Mouse (Mus musculus): ENCODE data around the gene Grwd1.

Gene Grwd1

GRCm38 (mm10) chr7:45842950-45843744 is 12.4 kb upstream of the Grwd1 start:
- in situ Hi-C loops (cut with MboI; ENCODE audit: low sequenced_read_pairs) = no loop called here

- in situ Hi-C loops (cut with MboI; ENCODE audit: low sequenced_read_pairs) = no loop called here
These were observed 3.2 kb upstream of the Grwd1 start for GRCm38 (mm10) chr7:45833924-45834323.

DNA sequence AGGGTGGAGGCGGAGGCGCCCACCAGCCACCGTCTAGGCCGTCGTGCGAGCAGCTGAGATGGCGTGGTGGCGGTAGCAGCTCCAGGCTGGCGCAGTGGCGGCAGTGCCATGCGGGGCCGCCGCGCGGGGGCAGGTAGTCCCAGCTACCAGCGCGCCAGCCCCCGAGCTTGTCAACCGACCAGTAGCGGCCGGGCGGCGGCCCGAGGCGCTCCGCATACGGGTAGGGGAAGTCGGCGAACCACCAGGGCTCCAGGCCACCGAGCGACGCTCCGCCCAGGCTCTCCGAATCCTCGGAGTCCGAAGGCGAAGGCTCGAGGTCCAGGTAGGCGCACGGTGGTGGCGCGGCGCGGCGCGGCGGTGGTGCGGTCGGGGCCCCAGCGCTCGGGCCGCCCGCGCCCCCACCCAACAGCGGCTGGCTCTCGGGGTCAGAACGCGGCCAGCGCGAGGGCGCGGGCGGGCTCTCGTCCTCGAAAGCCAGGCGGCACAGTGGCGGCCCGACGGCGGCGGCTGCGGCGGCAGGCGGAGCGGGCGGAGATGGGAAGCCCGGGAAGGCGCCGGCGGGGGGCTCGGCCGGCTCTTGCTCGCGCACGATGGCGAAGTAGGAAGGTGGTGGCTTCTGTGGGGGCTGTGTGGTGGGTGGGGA is 2.5 kb upstream of the Grwd1 start:
- in situ Hi-C loops (cut with MboI; ENCODE audit: low sequenced_read_pairs) = no loop called here

- in situ Hi-C loops (cut with MboI; ENCODE audit: low sequenced_read_pairs) = no loop called here
These were observed 1.7 kb upstream of the Grwd1 start for GRCm38 (mm10) chr7:45832428-45832827.

GRCm38 (mm10) chr7:45831128-45831525 is 383 bp upstream of the Grwd1 start:
- in situ Hi-C loops (cut with MboI; ENCODE audit: low sequenced_read_pairs) = no loop called here

GRCm38 (mm10) chr7:45826631-45827030 is 4.1 kb downstream of the Grwd1 start:
- in situ Hi-C loops (cut with MboI; ENCODE audit: low sequenced_read_pairs) = no loop called here

- in situ Hi-C loops (cut with MboI; ENCODE audit: low sequenced_read_pairs) = no loop called here
These were observed 6.1 kb downstream of the Grwd1 start, which contains the start of gene Kcnj14 for GRCm38 (mm10) chr7:45824598-45824997. Gene Kcnj14 (minus strand): TSS chr7:45824782.

- in situ Hi-C loops (cut with MboI; ENCODE audit: low sequenced_read_pairs) = no loop called here
These were observed 9.8 kb downstream of the Grwd1 start for GRCm38 (mm10) chr7:45820913-45821312.

DNA sequence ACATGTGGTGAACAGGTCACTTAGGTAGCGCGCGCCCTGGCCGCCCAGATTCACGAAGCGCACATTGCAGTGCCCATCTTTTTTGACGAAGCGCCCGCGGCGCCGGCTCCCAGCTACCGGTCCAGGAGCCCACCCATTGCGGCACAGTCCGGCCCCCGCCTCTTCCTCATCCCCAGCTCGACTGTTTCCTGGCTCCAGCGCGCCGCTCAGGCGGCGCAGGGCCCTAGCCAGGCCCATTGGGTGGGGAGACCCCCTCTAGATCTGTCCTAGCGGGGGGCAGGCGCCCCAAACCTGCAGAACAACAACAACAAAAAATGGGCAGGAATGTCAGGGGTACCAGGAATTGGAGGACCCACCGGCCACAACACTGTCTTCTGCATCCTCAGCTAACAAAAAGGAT is 10.9 kb downstream of the Grwd1 start:
- in situ Hi-C loops (cut with MboI; ENCODE audit: low sequenced_read_pairs) = no loop called here

GRCm38 (mm10) chr7:45815984-45816351 is 14.8 kb downstream of the Grwd1 start:
- in situ Hi-C loops (cut with MboI; ENCODE audit: low sequenced_read_pairs) = no loop called here

DNA sequence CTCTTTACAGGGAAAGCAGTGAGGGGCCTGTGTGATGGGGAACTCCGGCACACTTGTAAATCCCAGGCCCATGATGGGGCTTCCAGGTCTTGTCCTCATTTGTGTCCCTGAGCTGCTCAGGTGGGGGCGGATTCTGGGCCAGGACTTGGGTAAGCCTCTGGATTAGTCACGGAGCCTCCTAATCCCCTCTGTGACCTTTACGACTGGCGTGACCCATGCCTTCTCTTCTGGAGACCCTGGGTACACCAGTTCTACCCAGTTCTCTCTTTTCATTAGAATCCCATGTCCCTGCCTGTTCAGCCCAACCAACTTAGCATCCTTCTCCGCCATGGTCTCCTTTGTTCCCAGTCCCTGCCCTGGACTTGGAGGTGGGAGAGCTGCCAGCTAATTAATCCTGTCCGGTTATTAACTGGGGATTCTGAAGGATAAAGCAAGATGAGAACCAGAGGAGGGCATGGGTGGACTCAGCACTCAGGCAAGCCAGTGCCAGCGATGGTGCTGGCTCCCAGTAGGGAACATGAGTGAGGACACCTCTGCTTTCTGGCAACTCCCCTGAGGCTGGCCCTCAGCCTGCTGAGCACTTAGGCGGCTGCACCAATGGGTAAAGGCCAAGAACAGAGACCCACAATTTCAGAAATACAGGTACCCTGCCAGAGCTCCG is 15.3 kb downstream of the Grwd1 start:
- in situ Hi-C loops (cut with MboI; ENCODE audit: low sequenced_read_pairs) = no loop called here

- in situ Hi-C loops (cut with MboI; ENCODE audit: low sequenced_read_pairs) = no loop called here
These were observed 15.9 kb downstream of the Grwd1 start for GRCm38 (mm10) chr7:45814841-45815240.

GRCm38 (mm10) chr7:45813787-45814779 is 16.7 kb downstream of the Grwd1 start, which contains the start of gene Cyth2:
Gene Cyth2 (minus strand): TSS chr7:45814581.
- in situ Hi-C loops (cut with MboI; ENCODE audit: low sequenced_read_pairs) = no loop called here

- in situ Hi-C loops (cut with MboI; ENCODE audit: low sequenced_read_pairs) = no loop called here
These were observed 17.8 kb downstream of the Grwd1 start for GRCm38 (mm10) chr7:45812921-45813320.

DNA sequence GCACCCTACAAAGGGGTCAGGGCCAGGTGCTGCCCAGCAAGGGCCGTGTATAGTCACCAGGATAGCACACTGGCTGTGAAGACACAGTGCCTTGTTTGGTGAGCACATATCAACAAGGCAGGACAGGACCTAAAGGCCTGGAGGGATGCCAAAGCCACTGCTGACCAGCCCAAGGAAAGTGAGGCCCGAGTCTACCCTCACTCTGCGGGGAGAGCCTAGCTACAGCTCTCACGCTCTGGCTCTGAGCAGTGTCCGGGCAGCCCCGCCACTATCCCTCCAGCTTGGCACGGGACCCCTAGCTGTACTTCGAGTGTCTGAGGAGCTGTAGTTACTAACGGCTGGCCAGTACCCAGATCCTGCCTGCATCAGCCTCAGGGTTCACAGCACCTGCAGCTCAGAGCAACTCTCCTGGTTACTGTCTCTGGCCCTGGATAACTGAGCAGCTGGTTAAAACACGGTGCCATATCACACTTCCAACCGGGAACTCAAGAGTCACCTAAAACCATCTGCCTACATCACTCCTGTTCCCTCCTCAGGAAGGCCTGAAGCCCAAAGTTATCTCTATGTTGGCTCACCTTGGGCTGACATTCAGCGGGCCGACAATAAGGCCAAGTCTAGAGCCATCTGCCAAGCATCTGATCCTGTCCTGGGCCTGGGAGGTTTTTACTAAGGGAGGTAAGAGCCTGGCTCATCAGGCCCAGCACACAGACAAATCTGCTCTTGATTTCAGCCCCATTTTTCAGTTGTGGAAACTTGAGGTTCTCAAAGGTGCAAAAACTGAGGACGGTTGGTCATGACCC is 21.3 kb downstream of the Grwd1 start:
- in situ Hi-C loops (cut with MboI; ENCODE audit: low sequenced_read_pairs) = no loop called here

DNA sequence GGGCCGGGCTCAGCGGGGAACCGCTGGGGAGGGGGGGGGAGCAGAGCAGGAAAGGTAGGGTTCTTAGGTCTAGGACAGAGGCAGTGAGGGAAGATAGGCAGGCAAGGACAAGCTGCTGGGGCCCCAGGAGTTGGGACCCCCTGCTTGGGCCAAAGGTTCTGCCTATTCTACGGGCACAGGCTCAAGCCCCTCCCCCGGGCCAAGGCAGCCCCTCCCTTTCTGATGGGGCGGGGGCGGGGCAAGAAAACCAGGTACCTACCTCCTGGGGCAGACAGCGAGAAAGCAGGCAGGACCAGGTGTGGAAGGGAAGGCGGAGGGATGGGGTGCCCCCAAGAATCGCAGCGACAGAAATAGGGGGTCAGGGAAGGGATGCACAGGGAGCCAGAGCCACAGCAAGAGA is 22.3 kb downstream of the Grwd1 start:
- in situ Hi-C loops (cut with MboI; ENCODE audit: low sequenced_read_pairs) = no loop called here

DNA sequence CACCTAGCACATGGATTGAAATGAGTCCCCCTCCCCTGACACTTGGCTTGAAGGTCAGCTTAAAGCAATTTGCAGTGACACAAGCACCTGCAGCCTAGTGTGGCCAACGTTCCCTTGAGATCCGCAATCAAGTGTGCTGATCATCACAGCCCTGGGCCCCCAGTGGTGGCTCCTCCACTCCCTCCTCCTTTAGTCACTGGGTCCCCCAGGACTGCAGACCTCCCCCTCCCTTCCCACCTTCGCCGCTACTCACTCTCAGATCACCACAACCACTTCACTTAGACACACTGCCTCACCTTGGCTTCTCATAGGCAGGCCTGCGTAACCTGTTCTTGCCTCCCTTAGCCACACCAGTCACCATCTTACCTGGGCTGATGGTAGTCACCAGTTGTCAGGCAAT is 24.8 kb downstream of the Grwd1 start:
- in situ Hi-C loops (cut with MboI; ENCODE audit: low sequenced_read_pairs) = no loop called here

- in situ Hi-C loops (cut with MboI; ENCODE audit: low sequenced_read_pairs) = loop anchor here (5.0 kb wide), 1 partner anchor 70 kb away; no protein-coding TSS in a partner anchor
These were observed 28.2 kb downstream of the Grwd1 start for GRCm38 (mm10) chr7:45802551-45802950.

GRCm38 (mm10) chr7:45801348-45801747 is 29.4 kb downstream of the Grwd1 start:
- in situ Hi-C loops (cut with MboI; ENCODE audit: low sequenced_read_pairs) = loop anchor here (5.0 kb wide), 1 partner anchor 69 kb away; no protein-coding TSS in a partner anchor
